Mouse (Mus musculus) spleen, adult 12 weeks (tissue): ENCODE measurements around the gene Slc27a4.

Experiments
- DNase-seq: peaks from one replicate; pipeline ENCODE4 v3.0.0; 2022; ENCODE audit warnings: low spot score

Slc27a4 gene

DNA sequence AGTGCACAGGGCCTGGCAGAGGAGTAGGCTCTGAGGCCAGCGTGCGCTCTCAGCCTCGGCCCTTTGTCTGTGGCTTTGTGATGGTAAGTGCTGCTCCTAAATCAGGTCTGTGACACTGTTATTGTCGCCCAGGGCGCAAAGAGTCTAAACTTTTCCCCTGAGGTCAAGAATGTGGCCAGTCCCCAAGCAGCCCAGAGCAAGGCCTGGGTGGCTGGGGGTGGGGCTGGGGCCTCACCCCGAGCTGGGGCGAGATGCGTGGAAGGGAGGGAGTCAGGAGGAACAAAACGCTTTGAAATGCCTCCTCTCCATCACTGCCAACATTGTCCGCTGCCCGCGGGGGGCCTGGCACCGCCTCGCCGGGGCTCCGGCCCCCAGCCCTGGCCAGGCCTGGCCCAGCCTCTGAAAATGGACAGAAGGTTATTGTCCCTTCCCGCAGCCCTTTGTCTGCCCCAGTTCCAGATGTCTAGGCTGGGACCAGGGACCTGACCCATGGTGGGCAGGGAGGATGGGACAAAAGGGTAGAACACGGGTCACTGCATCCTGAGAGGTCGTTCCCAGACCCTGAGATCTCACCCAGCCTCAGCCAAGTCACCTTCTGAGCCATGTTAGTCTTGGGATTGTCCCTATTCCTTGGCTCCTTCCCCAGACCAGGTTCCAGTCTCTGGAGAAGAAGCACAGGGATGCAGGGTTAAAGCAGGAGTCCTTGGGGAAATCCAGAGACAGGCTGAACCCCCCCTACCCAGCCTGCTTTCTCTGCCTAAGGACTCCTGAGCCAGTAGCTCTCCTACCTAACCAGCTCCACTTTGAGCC, 54.2 kb downstream of the Slc27a4 start:
- no peak for DNase-seq

DNA sequence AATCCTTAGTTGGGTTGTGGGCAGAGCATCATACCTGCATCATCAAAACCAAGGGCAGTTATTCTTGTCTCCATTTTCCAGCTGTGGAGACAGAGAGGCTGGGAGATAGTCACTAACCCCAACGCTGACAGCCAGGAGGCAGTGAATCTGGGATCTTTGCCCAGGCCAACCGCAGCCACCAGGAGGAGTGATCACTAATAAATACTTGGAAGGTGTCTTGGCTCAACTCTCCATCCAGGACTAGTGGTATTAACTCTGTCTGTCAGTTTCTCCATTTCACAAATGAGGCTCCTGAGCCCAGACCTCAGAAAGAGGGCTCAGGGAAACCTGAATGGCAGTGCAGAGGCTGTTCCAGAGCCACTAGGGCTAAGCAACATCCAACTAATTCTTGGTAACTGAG, 54.9 kb downstream of the Slc27a4 start:
- DNase-seq: no peak

DNA sequence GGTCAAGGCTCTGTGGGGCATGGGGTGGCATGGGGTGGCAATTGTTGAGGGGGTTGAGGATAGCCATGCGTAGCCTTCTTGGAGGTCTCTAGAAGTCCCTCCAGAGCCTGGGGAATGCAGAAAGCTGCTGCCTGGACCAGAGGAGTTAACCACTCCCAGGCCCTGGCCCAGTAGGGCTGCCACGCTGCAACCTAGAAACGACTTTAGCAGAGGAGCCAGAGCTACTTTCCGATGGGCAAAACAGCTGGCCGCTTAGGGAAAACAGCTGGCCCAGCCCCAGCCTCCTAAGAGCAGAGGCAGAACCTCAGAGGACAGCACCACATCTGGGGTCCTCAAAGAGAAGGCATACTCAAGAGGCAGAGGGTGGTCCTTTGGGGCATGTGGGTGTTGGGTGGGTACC, 55.5 kb downstream of the Slc27a4 start:
- no peak for DNase-seq

DNA sequence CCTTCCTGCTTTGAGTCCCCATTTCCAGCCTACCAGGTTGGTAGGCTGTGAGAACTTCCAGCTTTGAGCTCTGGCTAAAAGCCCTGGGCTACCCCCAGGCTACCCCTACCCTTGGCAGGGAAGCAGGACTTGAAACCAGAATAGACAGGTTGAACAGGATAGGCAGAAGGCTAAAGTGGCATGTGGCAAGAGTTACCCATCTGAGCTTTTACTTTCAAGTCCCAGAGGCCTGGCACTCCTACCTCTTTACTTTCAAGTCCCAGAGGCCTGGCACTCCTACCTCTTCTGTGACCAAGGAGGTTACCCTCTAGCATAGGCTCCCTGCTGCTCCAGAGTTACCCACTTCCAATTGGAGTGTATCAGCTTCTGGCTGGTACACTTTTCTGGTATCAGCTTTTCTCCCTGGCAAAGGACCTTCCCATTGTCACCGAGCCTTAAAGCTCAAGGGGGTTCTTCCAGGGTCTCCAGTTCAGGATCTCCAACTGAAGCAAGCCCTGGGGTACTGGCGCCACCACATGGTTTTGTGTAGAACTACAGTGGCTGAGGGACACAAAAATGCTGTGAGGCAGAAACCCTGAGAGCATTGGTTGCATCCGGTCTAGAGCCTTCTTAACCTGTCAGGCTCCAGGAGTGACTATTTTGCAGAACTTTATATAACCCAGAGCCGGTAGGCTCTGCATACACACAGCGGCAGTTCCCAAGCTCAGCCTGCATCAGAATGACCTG, 56.5 kb downstream of the Slc27a4 start:
- no peak for DNase-seq

DNA sequence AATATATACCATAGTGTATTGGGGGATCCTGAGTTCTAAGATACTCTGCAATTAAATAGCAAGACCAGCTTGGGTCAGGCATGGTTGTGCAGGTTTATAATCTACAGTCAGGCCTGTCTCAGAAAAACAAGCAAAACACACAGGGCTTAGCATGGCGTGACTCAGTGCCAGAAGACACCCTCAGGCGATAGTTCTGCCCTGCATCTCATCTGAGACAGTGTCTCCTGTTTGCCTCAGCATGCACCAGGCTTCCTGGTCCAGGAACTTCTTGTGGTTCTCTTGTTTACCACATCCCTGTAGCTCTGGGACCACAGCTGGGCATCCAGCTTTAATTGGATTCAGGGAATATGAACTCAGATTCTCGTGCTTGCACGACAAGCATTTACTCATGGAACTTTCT, 62.7 kb downstream of the Slc27a4 start:
- no peak for DNase-seq
